Mouse (Mus musculus): ENCODE results near the gene Pdlim7. TPM values are rescaled to one million over a fixed set of nuclear protein-coding genes. Genes with fewer than 3 reads are reported as not detected.

Pdlim7 gene
- total RNA-seq, 1 experiment from 2014 or later, result 4.7 TPM

GRCm38 (mm10) chr13:55494883-55495621 lies 18.4 kb downstream of the Pdlim7 start:
- ATAC-seq (replicated peaks; ENCODE audit: insufficient number of reproducible peaks, low FRiP score, low TSS enrichment, poor library complexity, severe bottlenecking), result no peak

GRCm38 (mm10) chr13:55494257-55494656 lies 19.2 kb downstream of the Pdlim7 start:
- ATAC-seq (replicated peaks; ENCODE audit: insufficient number of reproducible peaks, low FRiP score, low TSS enrichment, poor library complexity, severe bottlenecking), result no peak

GRCm38 (mm10) chr13:55487578-55488498 lies 25.6 kb downstream of the Pdlim7 start, which contains the start of gene Dbn1:
Gene Dbn1, minus strand, starts transcription at chr13:55488111.
- ATAC-seq (replicated peaks; ENCODE audit: insufficient number of reproducible peaks, low FRiP score, low TSS enrichment, poor library complexity, severe bottlenecking), result no peak

GRCm38 (mm10) chr13:55486916-55487577 lies 26.4 kb downstream of the Pdlim7 start:
- ATAC-seq (replicated peaks; ENCODE audit: insufficient number of reproducible peaks, low FRiP score, low TSS enrichment, poor library complexity, severe bottlenecking), result no peak

GRCm38 (mm10) chr13:55486029-55486794 lies 27.3 kb downstream of the Pdlim7 start:
- ATAC-seq (replicated peaks; ENCODE audit: insufficient number of reproducible peaks, low FRiP score, low TSS enrichment, poor library complexity, severe bottlenecking), result no peak

GRCm38 (mm10) chr13:55484520-55485088 lies 28.9 kb downstream of the Pdlim7 start:
- no peak for ATAC-seq (replicated peaks; ENCODE audit: insufficient number of reproducible peaks, low FRiP score, low TSS enrichment, poor library complexity, severe bottlenecking)

GRCm38 (mm10) chr13:55483593-55483992 lies 29.9 kb downstream of the Pdlim7 start:
- ATAC-seq (replicated peaks; ENCODE audit: insufficient number of reproducible peaks, low FRiP score, low TSS enrichment, poor library complexity, severe bottlenecking), result no peak

- ATAC-seq (replicated peaks; ENCODE audit: insufficient number of reproducible peaks, low FRiP score, low TSS enrichment, poor library complexity, severe bottlenecking), result no peak
Observed at GRCm38 (mm10) chr13:55483071-55483470, 30.4 kb downstream of the Pdlim7 start.

GRCm38 (mm10) chr13:55482542-55482941 lies 30.9 kb downstream of the Pdlim7 start:
- ATAC-seq (replicated peaks; ENCODE audit: insufficient number of reproducible peaks, low FRiP score, low TSS enrichment, poor library complexity, severe bottlenecking), result no peak

GRCm38 (mm10) chr13:55479929-55480328 lies 33.5 kb downstream of the Pdlim7 start:
- no peak for ATAC-seq (replicated peaks; ENCODE audit: insufficient number of reproducible peaks, low FRiP score, low TSS enrichment, poor library complexity, severe bottlenecking)

- ATAC-seq (replicated peaks; ENCODE audit: insufficient number of reproducible peaks, low FRiP score, low TSS enrichment, poor library complexity, severe bottlenecking), result peak; percentile 48
Observed at GRCm38 (mm10) chr13:55479008-55479407, 34.5 kb downstream of the Pdlim7 start.

GRCm38 (mm10) chr13:55478036-55478435 lies 35.4 kb downstream of the Pdlim7 start:
- no peak for ATAC-seq (replicated peaks; ENCODE audit: insufficient number of reproducible peaks, low FRiP score, low TSS enrichment, poor library complexity, severe bottlenecking)

GRCm38 (mm10) chr13:55477492-55477891 lies 36.0 kb downstream of the Pdlim7 start:
- ATAC-seq (replicated peaks; ENCODE audit: insufficient number of reproducible peaks, low FRiP score, low TSS enrichment, poor library complexity, severe bottlenecking), result no peak

- ATAC-seq (replicated peaks; ENCODE audit: insufficient number of reproducible peaks, low FRiP score, low TSS enrichment, poor library complexity, severe bottlenecking), result no peak
Observed at GRCm38 (mm10) chr13:55476256-55476655, 37.2 kb downstream of the Pdlim7 start.

GRCm38 (mm10) chr13:55475750-55476149 lies 37.7 kb downstream of the Pdlim7 start:
- ATAC-seq (replicated peaks; ENCODE audit: insufficient number of reproducible peaks, low FRiP score, low TSS enrichment, poor library complexity, severe bottlenecking), result no peak

GRCm38 (mm10) chr13:55474621-55475069 lies 38.8 kb downstream of the Pdlim7 start:
- ATAC-seq (replicated peaks; ENCODE audit: insufficient number of reproducible peaks, low FRiP score, low TSS enrichment, poor library complexity, severe bottlenecking), result no peak

- ATAC-seq (replicated peaks; ENCODE audit: insufficient number of reproducible peaks, low FRiP score, low TSS enrichment, poor library complexity, severe bottlenecking), result no peak
Observed at GRCm38 (mm10) chr13:55473961-55474360, 39.5 kb downstream of the Pdlim7 start.

Measured in monocyte, adult 5-6 weeks (primary cell).